Mouse (Mus musculus) E14TG2a.4 (cell line): ENCODE measurements around the gene Gm17334.
A peak's percentile ranks its signal among the peaks of the same experiment; 100 is the strongest.

ENCODE experiments used
- H3K27me3 ChIP-seq: 2 replicates; pipeline ENCODE4 v1.6.1; 2014; ENCODE audit warnings: low read length, control low read depth; ENCODE audit not compliant: insufficient read depth
- H3K36me3 ChIP-seq: 2 replicates; pipeline ENCODE4 v1.6.1; 2014; ENCODE audit warnings: low read length, control low read depth; ENCODE audit not compliant: insufficient read depth
- H3K4me1 ChIP-seq: replicated peaks from 2 replicates; pipeline ENCODE4 v1.6.1; 2014; ENCODE audit warnings: low read depth, low read length, control low read depth
- H3K4me3 ChIP-seq: replicated peaks from 2 replicates; pipeline ENCODE4 v1.5.1; 2014; ENCODE audit warnings: mild to moderate bottlenecking, low read length
- H3K9me3 ChIP-seq: 2 replicates; pipeline ENCODE4 v1.6.1; 2014; ENCODE audit warnings: low read length, control low read depth
- CTCF ChIP-seq: conservative IDR thresholded peaks from 2 replicates; pipeline ENCODE4 v1.5.1; 2014; ENCODE audit warnings: low read length
- NANOG ChIP-seq: IDR thresholded peaks from 2 replicates; pipeline ENCODE4 v1.6.1; 2014; ENCODE audit warnings: borderline replicate concordance, low read length, mixed read lengths
- POU5F1 ChIP-seq: IDR thresholded peaks from 2 replicates; pipeline ENCODE4 v1.6.1; 2014; ENCODE audit warnings: low read length, borderline replicate concordance

Gm17334 gene

DNA sequence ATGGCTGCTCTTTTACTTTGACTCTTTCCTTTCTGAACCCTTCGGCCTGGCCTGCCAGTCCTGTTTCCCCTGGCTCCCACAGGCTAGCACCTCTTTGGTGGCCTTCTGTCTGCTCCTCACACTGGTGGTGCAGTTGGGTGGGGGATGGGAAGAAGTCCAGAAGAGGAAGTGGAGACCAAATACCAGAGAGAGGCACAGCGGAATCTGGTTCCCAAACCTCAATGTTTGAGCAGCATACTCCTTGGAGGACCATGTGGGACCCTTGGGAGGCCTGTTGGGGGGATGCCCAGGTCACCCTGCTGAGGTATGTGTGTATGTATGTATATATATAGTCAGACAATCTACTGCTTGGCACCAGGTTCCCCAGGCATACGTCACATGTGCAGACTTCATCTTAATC lies 21.0 kb upstream of the Gm17334 start:
- H3K36me3 ChIP-seq = no peaks in the 10 kb centered on the region; the same call in 1 of the 2 replicates
- no peaks in the 10 kb centered on the region for H3K27me3 ChIP-seq
- H3K4me1 ChIP-seq = peaks cover 74% of the 10 kb centered on the region
- H3K4me3 ChIP-seq = peak overlapping the region; percentile 58
- TF ChIP-seq CTCF (no peak), NANOG (no peak)
- peaks cover 12% of the 10 kb centered on the region for H3K9me3 ChIP-seq

DNA sequence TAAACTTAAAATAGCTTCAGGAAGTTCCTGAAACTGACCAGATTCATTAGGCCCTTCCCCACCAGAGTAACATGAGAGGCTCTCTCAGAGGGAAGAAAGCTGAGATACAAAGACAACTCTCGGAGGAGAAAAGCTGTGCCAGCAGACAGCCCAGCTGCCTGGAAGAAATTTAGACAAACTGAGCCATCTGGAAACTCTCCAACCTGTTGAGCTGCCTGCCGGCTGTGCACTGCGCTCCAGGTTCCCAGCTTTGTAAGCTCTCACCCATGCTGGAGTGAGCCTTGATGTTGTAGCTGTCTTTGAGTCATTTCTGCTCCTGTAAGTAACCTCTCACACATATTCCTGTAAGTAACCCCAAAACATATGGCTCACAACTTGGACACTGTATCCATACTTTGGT lies 20.0 kb upstream of the Gm17334 start:
- Histone ChIP-seq H3K4me1 (peaks cover 75% of the 10 kb centered on the region), H3K27me3 (no peaks in the 10 kb centered on the region), H3K9me3 (peaks cover 12% of the 10 kb centered on the region), H3K4me3 (no peak overlapping the region), H3K36me3 (no peaks in the 10 kb centered on the region; the same call in 1 of the 2 replicates)
- no peak for TF ChIP-seq NANOG
- TF ChIP-seq CTCF = no peak
- no peak for TF ChIP-seq POU5F1

DNA sequence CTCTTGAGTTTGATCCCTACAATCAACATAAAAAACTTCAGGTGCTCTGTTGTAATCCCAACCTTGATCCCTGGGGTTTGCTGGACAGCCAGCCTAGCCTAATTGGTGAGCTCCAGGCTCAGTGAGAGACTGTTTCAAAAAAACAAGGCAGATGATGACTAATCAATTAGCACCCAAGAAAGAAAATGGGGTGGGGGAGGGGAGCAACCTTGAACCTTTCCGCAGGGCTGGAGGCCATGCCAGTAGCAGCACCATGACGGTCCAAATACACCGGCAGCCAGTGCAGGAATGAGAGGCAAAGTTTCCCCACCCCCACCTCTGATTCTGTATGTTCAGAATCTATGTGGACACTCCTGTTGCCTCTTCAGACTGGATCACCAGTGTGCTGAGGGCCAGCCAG lies 16.3 kb upstream of the Gm17334 start:
- Histone ChIP-seq H3K4me3 (no peak overlapping the region), H3K9me3 (peaks cover 12% of the 10 kb centered on the region), H3K36me3 (no peaks in the 10 kb centered on the region; the same call in 1 of the 2 replicates), H3K27me3 (no peaks in the 10 kb centered on the region), H3K4me1 (peaks cover 74% of the 10 kb centered on the region)
- no peak for TF ChIP-seq POU5F1
- no peak for TF ChIP-seq CTCF
- TF ChIP-seq NANOG = no peak

DNA sequence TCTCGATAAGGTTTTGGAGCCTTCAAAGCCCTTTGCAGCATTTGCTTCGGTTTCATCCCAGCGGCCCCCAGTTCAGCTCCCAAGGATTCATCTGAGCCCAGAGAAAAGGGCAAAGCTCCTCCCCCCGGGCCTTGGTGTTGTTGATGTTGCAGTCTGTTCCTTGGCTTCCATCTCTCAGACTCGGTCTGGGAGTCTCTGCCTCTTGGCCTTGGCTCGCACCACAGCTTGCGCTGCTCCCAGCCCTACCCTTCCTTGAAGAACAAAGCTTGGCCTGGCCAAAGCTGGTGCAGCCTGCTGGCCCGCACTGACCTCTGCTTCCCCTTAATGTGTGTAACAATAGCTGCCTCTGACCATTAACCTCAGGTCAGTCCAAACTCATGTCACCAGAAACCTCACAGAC lies 15.2 kb upstream of the Gm17334 start:
- Histone ChIP-seq H3K36me3 (no peaks in the 10 kb centered on the region; the same call in 1 of the 2 replicates), H3K4me1 (peaks cover 74% of the 10 kb centered on the region), H3K9me3 (peaks cover 12% of the 10 kb centered on the region), H3K4me3 (0 out of 2 replicates have a peak overlapping the region, but pooled peaks have one; percentile 20), H3K27me3 (no peaks in the 10 kb centered on the region)
- TF ChIP-seq CTCF (no peak), POU5F1 (no peak), NANOG (no peak)

DNA sequence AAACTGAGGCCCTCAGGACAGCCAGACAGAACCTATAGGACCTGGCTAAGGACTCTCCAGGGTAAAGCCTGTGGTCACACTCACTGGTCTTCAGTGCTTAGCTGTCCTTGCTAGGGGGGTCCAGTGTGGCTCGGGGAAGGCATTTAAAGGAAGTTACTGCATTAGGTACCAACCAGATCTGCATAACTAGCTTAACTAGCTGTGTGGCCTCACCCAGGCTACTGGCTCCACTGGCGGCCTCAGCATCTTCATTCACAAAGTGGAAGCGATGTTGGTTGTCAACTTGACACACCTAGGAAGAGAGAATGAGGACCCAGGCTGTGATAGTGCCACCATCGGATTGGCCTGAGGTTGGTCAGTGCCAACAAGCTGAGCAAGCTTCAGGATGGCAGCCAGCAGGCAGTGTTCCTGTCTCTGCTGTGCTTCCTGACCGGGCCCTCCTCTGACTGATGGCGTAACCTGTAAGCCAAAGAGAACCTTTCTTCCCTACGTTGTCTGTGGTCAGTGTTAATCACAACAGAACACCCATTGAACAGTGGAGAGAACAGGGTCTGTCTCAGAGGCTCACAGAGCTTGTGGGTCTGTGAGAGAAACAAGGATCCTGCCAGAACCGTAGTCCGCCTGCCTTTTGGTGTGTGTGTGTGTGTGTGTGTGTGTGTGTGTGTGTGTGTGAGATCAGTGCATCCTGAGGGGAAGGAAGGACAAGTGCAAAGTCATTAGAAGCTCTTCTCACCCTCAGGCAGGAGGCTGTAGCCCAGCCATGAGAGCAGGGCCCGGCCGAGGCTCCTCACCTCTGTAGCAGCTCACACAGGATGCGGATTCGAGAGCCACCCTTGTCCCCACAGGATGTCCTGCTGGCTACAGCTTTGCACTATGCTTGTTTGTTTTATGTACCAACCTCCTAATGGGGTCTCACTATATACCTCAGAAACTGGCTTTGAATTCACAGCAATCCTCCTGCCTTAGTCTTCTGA lies 13.4 kb upstream of the Gm17334 start:
- no peak for TF ChIP-seq NANOG
- no peak for TF ChIP-seq POU5F1
- TF ChIP-seq CTCF = no peak
- H3K27me3 ChIP-seq = no peaks in the 10 kb centered on the region
- H3K9me3 ChIP-seq = peaks cover 12% of the 10 kb centered on the region
- no peak overlapping the region for H3K4me3 ChIP-seq
- H3K4me1 ChIP-seq = peaks cover 87% of the 10 kb centered on the region
- peaks cover 2% of the 10 kb centered on the region; the same call in 1 of the 2 replicates for H3K36me3 ChIP-seq

DNA sequence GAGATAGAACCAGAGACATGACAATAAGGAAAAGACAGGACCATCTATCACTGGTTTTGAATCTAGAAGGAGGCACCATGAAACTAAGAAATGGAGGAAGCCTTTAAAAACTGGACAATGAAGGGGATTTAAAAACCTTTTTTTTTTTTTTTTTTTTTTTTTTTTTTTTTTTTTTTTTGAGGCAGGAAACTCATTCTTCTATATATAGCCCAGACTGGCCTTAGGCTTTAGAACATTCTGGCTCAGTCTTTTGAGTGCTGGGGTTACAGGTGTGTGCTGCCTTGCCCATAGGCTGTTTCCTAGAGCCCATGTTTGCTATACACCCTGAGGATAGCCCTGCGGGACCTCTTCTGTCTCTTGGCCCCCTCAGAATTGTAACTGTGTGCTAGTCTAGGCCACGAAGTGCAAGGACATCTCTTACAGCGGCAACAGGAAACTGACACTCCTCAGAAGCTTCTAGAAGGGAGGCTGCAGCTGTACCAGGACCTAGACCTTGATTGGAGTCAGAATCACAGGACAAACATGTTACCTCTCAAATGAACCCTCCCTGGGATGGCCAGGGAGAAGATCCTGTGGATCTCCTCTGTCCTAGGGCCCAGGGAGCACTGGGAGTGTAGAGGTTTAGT lies 12.4 kb upstream of the Gm17334 start:
- no peaks in the 10 kb centered on the region for H3K27me3 ChIP-seq
- peaks cover 7% of the 10 kb centered on the region for H3K9me3 ChIP-seq
- no peak for TF ChIP-seq POU5F1
- no peak for TF ChIP-seq NANOG
- TF ChIP-seq CTCF = no peak
- H3K36me3 ChIP-seq = peaks cover 5% of the 10 kb centered on the region; the same call in 1 of the 2 replicates
- peaks cover 95% of the 10 kb centered on the region for H3K4me1 ChIP-seq
- H3K4me3 ChIP-seq = no peak overlapping the region

DNA sequence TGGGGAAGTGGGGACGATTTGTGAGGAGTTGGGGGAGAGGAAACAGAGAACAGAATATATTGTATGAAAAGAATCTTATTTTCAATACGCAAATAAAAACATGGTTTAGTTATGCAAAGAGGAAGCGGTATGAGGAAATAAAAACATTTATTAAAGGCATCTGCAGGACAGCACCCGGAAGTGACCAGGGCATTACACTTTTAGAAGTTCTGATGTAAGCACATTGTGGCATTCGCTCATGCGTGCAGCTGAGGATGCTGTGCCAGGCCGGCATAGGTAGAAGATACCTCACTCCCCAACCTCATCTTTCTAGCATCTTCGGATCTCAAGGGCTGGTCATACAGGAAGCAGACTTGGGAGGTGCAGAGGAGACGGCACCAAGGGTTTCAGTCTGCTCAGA lies 10.3 kb upstream of the Gm17334 start:
- TF ChIP-seq CTCF (no peak), POU5F1 (no peak), NANOG (no peak)
- Histone ChIP-seq H3K9me3 (no peaks in the 10 kb centered on the region), H3K36me3 (peaks cover 21% of the 10 kb centered on the region), H3K4me1 (peaks cover 96% of the 10 kb centered on the region), H3K4me3 (peak overlapping the region; percentile 32; the same call in 1 of the 2 replicates), H3K27me3 (no peaks in the 10 kb centered on the region)

DNA sequence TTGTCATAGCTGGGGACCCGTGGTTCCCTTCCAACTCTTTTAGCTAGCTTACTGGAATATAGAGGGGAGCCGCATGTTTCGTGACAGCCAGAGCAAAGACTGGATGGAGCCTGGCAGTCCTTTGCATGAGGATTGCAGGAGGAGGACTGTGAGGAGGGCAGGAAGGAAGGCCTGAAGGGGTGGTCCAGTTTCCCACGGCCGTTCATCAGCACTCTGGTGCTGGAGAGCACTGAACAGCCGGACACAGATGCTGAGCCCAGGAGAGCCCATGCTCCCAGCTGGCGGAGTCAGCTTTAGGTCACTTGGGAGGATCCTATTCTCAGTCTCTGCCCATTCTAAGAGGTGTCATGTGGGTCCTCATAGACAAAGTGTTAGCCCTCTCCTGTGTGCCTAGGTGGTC lies 9.0 kb upstream of the Gm17334 start:
- H3K4me3 ChIP-seq = no peak overlapping the region
- H3K9me3 ChIP-seq = no peaks in the 10 kb centered on the region
- peaks cover 35% of the 10 kb centered on the region for H3K36me3 ChIP-seq
- no peak for TF ChIP-seq CTCF
- no peak for TF ChIP-seq NANOG
- TF ChIP-seq POU5F1 = no peak
- H3K27me3 ChIP-seq = no peaks in the 10 kb centered on the region
- peaks cover 96% of the 10 kb centered on the region for H3K4me1 ChIP-seq
